Mouse (Mus musculus) c-Kit-positive CD71-positive TER-119-positive erythroid progenitor cells, embryonic 14.5 days (primary cell): ENCODE results near the gene Tbcc.

Source experiments
- DNase-seq: peaks from one replicate; pipeline ENCODE4 v3.0.0-alpha.2; 2013; ENCODE audit warnings: low spot score

Gene Tbcc

GRCm38 (mm10) chr17:46870204-46870798 lies 20.2 kb upstream of the Tbcc start:
- DNase-seq = no peak

GRCm38 (mm10) chr17:46870913-46871312 lies 19.6 kb upstream of the Tbcc start:
- DNase-seq = no peak

- no peak for DNase-seq
Measured at GRCm38 (mm10) chr17:46872806-46873205, 17.7 kb upstream of the Tbcc start.

GRCm38 (mm10) chr17:46874133-46874532 lies 16.4 kb upstream of the Tbcc start:
- no peak for DNase-seq

GRCm38 (mm10) chr17:46875626-46876025 lies 14.9 kb upstream of the Tbcc start:
- DNase-seq = no peak

GRCm38 (mm10) chr17:46876371-46876950 lies 14.0 kb upstream of the Tbcc start:
- no peak for DNase-seq

GRCm38 (mm10) chr17:46877061-46877460 lies 13.4 kb upstream of the Tbcc start:
- no peak for DNase-seq

- DNase-seq = no peak
Measured at GRCm38 (mm10) chr17:46879841-46880311, 10.6 kb upstream of the Tbcc start.

- DNase-seq = no peak
Measured at GRCm38 (mm10) chr17:46880322-46880721, 10.2 kb upstream of the Tbcc start.

GRCm38 (mm10) chr17:46881728-46882127 lies 8.8 kb upstream of the Tbcc start:
- DNase-seq = no peak

- DNase-seq = no peak
Measured at GRCm38 (mm10) chr17:46883107-46883506, 7.4 kb upstream of the Tbcc start.

- no peak for DNase-seq
Measured at GRCm38 (mm10) chr17:46884766-46885165, 5.7 kb upstream of the Tbcc start.

- DNase-seq = no peak
Measured at GRCm38 (mm10) chr17:46885218-46885909, 5.1 kb upstream of the Tbcc start.

GRCm38 (mm10) chr17:46885910-46886643 lies 4.4 kb upstream of the Tbcc start:
- DNase-seq = peak; percentile 51

GRCm38 (mm10) chr17:46888511-46889212 lies 1.8 kb upstream of the Tbcc start:
- peak; percentile 64 for DNase-seq

- peak; percentile 47 for DNase-seq
Measured at GRCm38 (mm10) chr17:46889450-46890084, 917 bp upstream of the Tbcc start.

GRCm38 (mm10) chr17:46890843-46891594 lies 535 bp downstream of the Tbcc start:
- DNase-seq = no peak

GRCm38 (mm10) chr17:46895426-46895825 lies 4.9 kb downstream of the Tbcc start:
- no peak for DNase-seq

GRCm38 (mm10) chr17:46897221-46897950 lies 6.9 kb downstream of the Tbcc start:
- no peak for DNase-seq

GRCm38 (mm10) chr17:46900941-46901340 lies 10.5 kb downstream of the Tbcc start:
- DNase-seq = no peak
